Mouse (Mus musculus) bone marrow, adult 2 months (tissue): Measurements from ENCODE around the gene Pigk. TPM values are rescaled to one million over a fixed set of nuclear protein-coding genes. Genes with fewer than 3 reads are reported as not detected.

Experiments used
- H3K27ac ChIP-seq: fragments of 200-500 bp; 2 replicates; pipeline ENCODE4 v1.5.1; 2012; ENCODE audit warnings: low read depth, mild to moderate bottlenecking, control low read depth, inconsistent platforms, low read length; ENCODE audit not compliant: control insufficient read depth, poor library complexity, insufficient read depth
- H3K4me1 ChIP-seq: fragments of 200-500 bp; 2 replicates; pipeline ENCODE4 v1.6.1; 2011; ENCODE audit warnings: low read length; ENCODE audit not compliant: control insufficient read depth, insufficient read depth
- H3K4me3 ChIP-seq: fragments of 200-500 bp; replicated peaks from 2 replicates; pipeline ENCODE3; 2011; ENCODE audit warnings: mild to moderate bottlenecking, low read depth, low read length, control low read depth; ENCODE audit not compliant: control insufficient read depth
- CTCF ChIP-seq: fragments of 200-500 bp; IDR thresholded peaks from 2 replicates; pipeline ENCODE4 v1.5.1; 2011; ENCODE audit warnings: low read length, control low read depth; ENCODE audit not compliant: control insufficient read depth, insufficient read depth
- POLR2A ChIP-seq: fragments of 200-500 bp; IDR thresholded peaks from 2 replicates; pipeline ENCODE4 v1.6.1; 2011; ENCODE audit warnings: low read depth, mild to moderate bottlenecking, control low read depth, low read length, borderline replicate concordance; ENCODE audit not compliant: control insufficient read depth
- WGBS: fragments of 180-500 bp; shearing (Covaris S2); methylation state at CpG from one replicate; pipeline ENCODE4 v1.1.7; 2018; 5-methylcytosine and 5-hydroxymethylcytosine counted together
- polyA plus RNA-seq: library from polyadenylated mRNA; stranded (reverse); fragments of >200 nt; gene quantifications from 2 replicates; pipeline ENCODE4 v1.2.4, GENCODE M21; 2011; ENCODE audit warnings: low replicate concordance; ENCODE audit not compliant: missing spikeins, insufficient read depth, insufficient read length

The Pigk gene
- polyA plus RNA-seq, 1 experiment: 8.2 TPM

DNA sequence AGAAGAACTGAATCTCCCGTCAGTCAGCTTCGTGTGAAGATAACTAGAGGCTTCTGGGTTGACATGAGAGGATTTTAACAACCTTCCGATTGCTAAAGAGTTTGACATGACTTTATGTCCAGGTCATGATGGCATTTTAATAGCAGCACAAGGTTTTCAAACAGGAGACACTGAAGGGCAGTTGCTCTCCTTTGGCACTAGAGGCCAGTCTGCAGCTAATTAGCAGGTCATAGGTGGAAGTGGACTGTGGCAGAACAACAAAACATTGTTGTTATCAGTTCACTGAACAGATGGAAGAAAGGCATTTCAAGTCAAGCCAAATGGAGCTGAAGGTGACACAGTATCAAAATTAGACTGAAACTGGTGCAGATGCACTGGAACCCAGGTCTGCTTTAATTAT lies 4.0 kb upstream of the Pigk start:
- no peak for TF ChIP-seq CTCF
- no peak for TF ChIP-seq POLR2A
- H3K27ac ChIP-seq: no peak overlapping the region
- no peaks in the 10 kb centered on the region for H3K4me1 ChIP-seq
- no peak overlapping the region for H3K4me3 ChIP-seq
- WGBS: 74% methylated on average over 3 of the region's 3 CpGs

- H3K4me3 ChIP-seq: no peak overlapping the region
- 73% methylated on average over 4 of the region's 4 CpGs for WGBS
- H3K27ac ChIP-seq: no peak overlapping the region
- H3K4me1 ChIP-seq: no peaks in the 10 kb centered on the region
- TF ChIP-seq POLR2A (no peak), CTCF (no peak)
Measured at GRCm38 (mm10) chr3:152712957-152713356, 943 bp upstream of the Pigk start.

DNA sequence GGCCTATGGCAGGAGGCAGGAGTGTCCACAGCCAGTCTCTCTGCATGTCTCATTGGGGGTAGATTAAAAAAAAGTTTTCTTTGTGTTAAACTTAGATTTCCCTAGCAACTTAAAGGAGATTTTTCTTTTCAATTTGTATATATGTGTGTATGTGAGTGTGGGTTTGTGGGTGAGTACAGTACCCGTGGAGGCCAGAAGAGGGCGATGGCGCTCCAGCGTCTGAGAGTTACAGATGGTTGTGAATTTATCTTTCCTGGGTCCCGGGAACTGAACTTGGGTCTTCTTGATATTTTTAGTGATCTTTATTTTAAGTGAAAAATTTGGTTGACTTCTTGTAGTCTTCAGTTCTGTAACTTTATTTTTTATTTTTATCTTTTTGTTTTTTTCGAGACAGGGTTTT lies 7.4 kb downstream of the Pigk start:
- no peaks in the 10 kb centered on the region for H3K4me1 ChIP-seq
- no peak overlapping the region for H3K4me3 ChIP-seq
- WGBS: 84% methylated on average over 6 of the region's 6 CpGs
- H3K27ac ChIP-seq: no peak overlapping the region
- TF ChIP-seq POLR2A (no peak), CTCF (peak; percentile 49; the same call in 1 of the 2 replicates)

DNA sequence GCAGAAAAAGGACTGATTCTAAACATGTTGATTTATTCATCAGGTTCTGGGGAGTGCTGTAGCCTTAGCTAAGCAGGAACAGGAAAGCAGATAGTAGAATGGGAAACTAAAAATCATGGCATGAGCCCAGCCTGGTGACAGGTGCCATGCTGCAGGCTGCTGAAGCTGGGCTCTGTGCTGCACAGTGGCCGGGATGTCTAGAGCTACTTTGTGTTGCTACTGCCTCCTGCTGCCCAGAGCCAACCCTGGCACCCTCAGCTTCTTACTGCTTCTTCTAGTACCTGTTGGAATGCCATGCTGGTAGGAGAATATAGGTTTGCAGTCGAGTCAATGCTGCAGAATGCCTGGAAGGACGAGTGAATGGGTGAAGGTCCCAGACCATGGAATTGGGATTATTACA lies 8.9 kb downstream of the Pigk start:
- 56% methylated on average over 3 of the region's 3 CpGs for WGBS
- TF ChIP-seq CTCF: no peak
- no peak for TF ChIP-seq POLR2A
- no peak overlapping the region for H3K27ac ChIP-seq
- H3K4me3 ChIP-seq: no peak overlapping the region
- no peaks in the 10 kb centered on the region for H3K4me1 ChIP-seq

GRCm38 (mm10) chr3:152724446-152724845 lies 10.5 kb downstream of the Pigk start:
- TF ChIP-seq POLR2A (no peak), CTCF (no peak)
- WGBS: 88% methylated on average over 9 of the region's 9 CpGs

DNA sequence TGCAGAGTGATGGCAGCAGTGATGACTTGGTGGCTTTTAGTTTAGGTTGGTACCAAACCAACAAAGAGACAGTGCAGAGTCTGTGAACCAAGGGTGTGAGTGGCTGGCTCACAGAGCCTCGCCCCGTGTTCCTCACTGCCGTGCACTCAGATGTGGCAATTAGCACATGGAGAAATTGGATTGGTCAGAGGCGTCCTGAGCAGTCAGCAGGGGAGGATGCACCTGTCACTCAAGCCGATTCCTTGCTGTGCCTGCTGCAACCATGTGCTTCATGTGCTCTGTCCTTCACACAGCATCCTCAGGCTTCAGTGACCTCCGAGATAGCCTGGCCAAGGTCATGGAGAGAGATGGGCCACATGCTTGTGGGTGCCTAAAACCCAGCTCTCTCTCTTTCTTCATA lies 14.3 kb downstream of the Pigk start:
- no peak overlapping the region for H3K27ac ChIP-seq
- WGBS: 74% methylated on average over 6 of the region's 6 CpGs
- no peak for TF ChIP-seq CTCF
- no peak for TF ChIP-seq POLR2A
- no peak overlapping the region for H3K4me3 ChIP-seq
- H3K4me1 ChIP-seq: no peaks in the 10 kb centered on the region; the same call in 1 of the 2 replicates

More at GRCm38 (mm10) chr3:152724446-152724845, 10.5 kb downstream of the Pigk start:
- H3K27ac ChIP-seq: no peak overlapping the region
- no peaks in the 10 kb centered on the region; the same call in 1 of the 2 replicates for H3K4me1 ChIP-seq
- H3K4me3 ChIP-seq: no peak overlapping the region

DNA sequence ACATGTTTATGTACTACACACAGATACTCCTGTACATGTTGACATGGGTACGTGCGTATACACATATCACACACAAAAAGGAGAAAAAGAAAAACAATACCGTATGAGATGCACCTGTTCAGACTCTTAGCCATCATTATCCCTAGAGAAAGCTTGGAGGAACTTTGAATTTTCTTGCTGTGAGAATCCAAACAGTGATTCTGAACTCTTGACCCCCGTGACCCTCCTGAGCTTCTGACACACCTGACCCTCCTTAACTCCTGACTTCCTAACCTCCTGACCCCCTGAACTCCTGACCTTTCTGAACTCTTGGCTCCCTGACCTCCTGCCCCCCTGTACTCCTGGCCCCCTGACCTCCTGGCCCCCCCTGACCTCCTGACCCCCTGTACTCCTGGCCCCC lies 19.1 kb downstream of the Pigk start:
- Histone ChIP-seq H3K4me1 (no peaks in the 10 kb centered on the region; the same call in 1 of the 2 replicates), H3K27ac (no peak overlapping the region), H3K4me3 (no peak overlapping the region)
- no peak for TF ChIP-seq CTCF
- no peak for TF ChIP-seq POLR2A
- 90% methylated on average over 4 of the region's 4 CpGs for WGBS

GRCm38 (mm10) chr3:152733513-152733912 lies 19.6 kb downstream of the Pigk start:
- TF ChIP-seq CTCF (no peak), POLR2A (no peak)
- Histone ChIP-seq H3K4me1 (no peaks in the 10 kb centered on the region), H3K27ac (no peak overlapping the region), H3K4me3 (no peak overlapping the region)

DNA sequence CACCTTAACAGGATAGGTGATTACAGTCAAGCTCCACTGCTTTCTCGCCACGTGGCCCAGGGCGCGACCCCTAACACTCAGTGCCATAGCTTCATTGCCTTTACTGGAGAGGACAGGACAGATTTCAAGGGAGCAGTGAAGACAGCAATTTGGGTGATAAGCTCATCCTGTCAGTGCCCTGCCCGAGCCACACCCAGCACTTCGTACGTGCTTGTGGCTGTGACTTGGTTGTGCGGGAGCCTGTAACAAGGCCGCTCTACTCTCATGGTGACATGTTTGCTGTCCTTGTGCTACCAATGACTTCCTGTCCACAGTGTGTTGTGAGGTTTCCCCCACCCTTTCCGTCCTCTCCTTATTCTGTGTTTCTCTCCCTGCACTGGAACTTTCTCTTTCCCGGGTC lies 20.2 kb downstream of the Pigk start:
- Histone ChIP-seq H3K27ac (no peak overlapping the region), H3K4me1 (no peaks in the 10 kb centered on the region), H3K4me3 (no peak overlapping the region)
- WGBS: 76% methylated on average over 11 of the region's 11 CpGs
- TF ChIP-seq CTCF (no peak), POLR2A (no peak)
